Mouse (Mus musculus) CH12.LX (cell line): ENCODE measurements around the gene Wnk4. TPM values are rescaled to one million over a fixed set of nuclear protein-coding genes. Genes with fewer than 3 reads are reported as not detected.

Experiments
- DNase-seq: peaks from one replicate; pipeline ENCODE4 v3.0.0-alpha.2; 2013; ENCODE audit errors: extremely low read depth
- H3K27ac ChIP-seq: 2 replicates; pipeline ENCODE4 v1.5.1; 2012; ENCODE audit warnings: low read depth, mild to moderate bottlenecking, control low read depth, moderate library complexity; ENCODE audit not compliant: insufficient read depth
- H3K27me3 ChIP-seq: replicated peaks from 2 replicates; pipeline ENCODE3; 2012; ENCODE audit warnings: inconsistent platforms
- H3K36me3 ChIP-seq, 2 experiments: replicated peaks in 1 of 2; 2 replicates each; pipeline versions ENCODE3 to v1.6.1; 2012; ENCODE audit warnings: inconsistent platforms in 1 of 2, low read length in 1 of 2, mild to moderate bottlenecking in 1 of 2, mixed read lengths in 1 of 2, moderate library complexity in 1 of 2; ENCODE audit not compliant: control insufficient read depth in 1 of 2, insufficient read depth in 1 of 2
- H3K4me1 ChIP-seq, 2 experiments: 2 replicates each; pipeline ENCODE4 v1.6.1; 2012; ENCODE audit warnings: inconsistent platforms in 1 of 2, moderate library complexity in 1 of 2; ENCODE audit not compliant: insufficient read depth in 2 of 2, control insufficient read depth in 1 of 2
- H3K4me2 ChIP-seq: 2 replicates; pipeline ENCODE4 v1.6.1; 2012; ENCODE audit warnings: low read depth, mild to moderate bottlenecking, control low read depth; ENCODE audit not compliant: poor library complexity, insufficient read depth, severe bottlenecking
- H3K4me3 ChIP-seq, 3 experiments: fragments of 150-350 bp in 1 of 3; sonication (generic) in 1 of 3; replicated peaks in 1 of 3; 2 replicates each; pipeline versions ENCODE3 to v1.5.1; 2011 to 2012; ENCODE audit warnings: low read depth in 2 of 3, low read length in 2 of 3, mild to moderate bottlenecking in 2 of 3, moderate library complexity in 2 of 3, control low read depth in 1 of 3, improper control_type of control experiment in 1 of 3, inconsistent platforms in 1 of 3, mixed read lengths in 1 of 3; ENCODE audit not compliant: poor library complexity in 1 of 3
- H3K79me2 ChIP-seq: replicated peaks from 2 replicates; pipeline ENCODE4 v1.6.1; 2012; ENCODE audit warnings: mild to moderate bottlenecking, moderate library complexity; ENCODE audit not compliant: control insufficient read depth, poor library complexity, insufficient read depth, severe bottlenecking; ENCODE audit errors: extremely low read depth
- H3K9ac ChIP-seq: 2 replicates; pipeline ENCODE4 v1.6.1; 2012; ENCODE audit warnings: low read depth, mild to moderate bottlenecking, control low read depth, moderate library complexity; ENCODE audit not compliant: insufficient read depth
- H3K9me3 ChIP-seq: replicated peaks from 2 replicates; pipeline ENCODE3; 2012; ENCODE audit warnings: low read length, inconsistent platforms, mixed read lengths
- BHLHE40 ChIP-seq: IDR thresholded peaks from 2 replicates; pipeline ENCODE4 v1.6.1; 2011; ENCODE audit warnings: mild to moderate bottlenecking, low read depth, low read length, improper control_type of control experiment
- CHD1 ChIP-seq: IDR thresholded peaks from 2 replicates; pipeline ENCODE4 v1.6.1; 2012; ENCODE audit warnings: low read depth, low read length, improper control_type of control experiment, inconsistent platforms
- CHD2 ChIP-seq: IDR thresholded peaks from 2 replicates; pipeline ENCODE4 v1.6.1; 2011; ENCODE audit warnings: low read length, improper control_type of control experiment
- ETS1 ChIP-seq: conservative IDR thresholded peaks from 2 replicates; pipeline ENCODE4 v1.6.1; 2012; ENCODE audit warnings: low read depth, mild to moderate bottlenecking, inconsistent platforms, low read length, improper control_type of control experiment, moderate library complexity
- HCFC1 ChIP-seq: IDR thresholded peaks from 2 replicates; pipeline ENCODE4 v1.6.1; 2012; ENCODE audit warnings: low read depth, mild to moderate bottlenecking, inconsistent platforms, low read length, improper control_type of control experiment
- KAT2A ChIP-seq: IDR thresholded peaks from 2 replicates; pipeline ENCODE4 v1.6.1; 2012; ENCODE audit warnings: low read length, improper control_type of control experiment, inconsistent platforms; ENCODE audit not compliant: insufficient replicate concordance
- MAFK ChIP-seq: IDR thresholded peaks from 2 replicates; pipeline ENCODE4 v1.6.1; 2011; ENCODE audit warnings: low read length, improper control_type of control experiment; ENCODE audit not compliant: insufficient replicate concordance
- MAZ ChIP-seq: IDR thresholded peaks from 2 replicates; pipeline ENCODE4 v1.6.1; 2012; ENCODE audit warnings: low read depth, mild to moderate bottlenecking, inconsistent platforms, low read length, improper control_type of control experiment, moderate library complexity
- MXI1 ChIP-seq: IDR thresholded peaks from 2 replicates; pipeline ENCODE4 v1.6.1; 2011; ENCODE audit warnings: mild to moderate bottlenecking, low read depth, low read length, improper control_type of control experiment
- NELFE ChIP-seq: IDR thresholded peaks from 2 replicates; pipeline ENCODE4 v1.6.1; 2011; ENCODE audit warnings: low read depth, low read length, improper control_type of control experiment
- POLR2A ChIP-seq: IDR thresholded peaks from 2 replicates; pipeline ENCODE4 v1.6.1; 2011; ENCODE audit warnings: low read depth, mild to moderate bottlenecking, improper control_type of control experiment, low read length
- POLR2AphosphoS2 ChIP-seq: IDR thresholded peaks from 2 replicates; pipeline ENCODE4 v1.6.1; 2011; ENCODE audit warnings: low read depth, low read length, improper control_type of control experiment
- RAD21 ChIP-seq: IDR thresholded peaks from 2 replicates; pipeline ENCODE4 v1.6.1; 2011; ENCODE audit warnings: low read depth, mild to moderate bottlenecking, low read length, improper control_type of control experiment, moderate library complexity
- RCOR1 ChIP-seq: conservative IDR thresholded peaks from 2 replicates; pipeline ENCODE4 v1.6.1; 2012; ENCODE audit warnings: low read depth, mild to moderate bottlenecking, inconsistent platforms, low read length, improper control_type of control experiment
- SMC3 ChIP-seq: IDR thresholded peaks from 2 replicates; pipeline ENCODE4 v1.6.1; 2011; ENCODE audit warnings: low read depth, low read length, improper control_type of control experiment
- TBP ChIP-seq: conservative IDR thresholded peaks from 2 replicates; pipeline ENCODE4 v1.6.1; 2011; ENCODE audit warnings: low read depth, low read length, improper control_type of control experiment
- UBTF ChIP-seq: IDR thresholded peaks from 2 replicates; pipeline ENCODE4 v1.6.1; 2012; ENCODE audit warnings: low read depth, mild to moderate bottlenecking, inconsistent platforms, low read length, improper control_type of control experiment, moderate library complexity
- USF1 ChIP-seq: IDR thresholded peaks from 2 replicates; pipeline ENCODE4 v1.6.1; 2014; ENCODE audit warnings: low read depth, mild to moderate bottlenecking, inconsistent platforms, low read length, improper control_type of control experiment
- USF2 ChIP-seq: conservative IDR thresholded peaks from 2 replicates; pipeline ENCODE4 v1.6.1; 2011; ENCODE audit warnings: low read depth, low read length, improper control_type of control experiment
- ZC3H11A ChIP-seq: IDR thresholded peaks from 2 replicates; pipeline ENCODE4 v1.6.1; 2012; ENCODE audit warnings: low read depth, mild to moderate bottlenecking, inconsistent platforms, low read length, improper control_type of control experiment
- ZKSCAN1 ChIP-seq: IDR thresholded peaks from 2 replicates; pipeline ENCODE4 v1.6.1; 2012; ENCODE audit warnings: low read depth, inconsistent platforms, low read length, improper control_type of control experiment, borderline replicate concordance
- ZMIZ1 ChIP-seq: IDR thresholded peaks from 2 replicates; pipeline ENCODE4 v1.6.1; 2012; ENCODE audit warnings: low read depth, mild to moderate bottlenecking, inconsistent platforms, low read length, improper control_type of control experiment
- ZNF384 ChIP-seq: IDR thresholded peaks from 2 replicates; pipeline ENCODE4 v1.6.1; 2012; ENCODE audit warnings: low read depth, low read length, improper control_type of control experiment, inconsistent platforms
- dilution Hi-C: fragments of 300-500 bp; cut with MboI; formaldehyde crosslinking; loops from 2 replicates; pipeline ENCODE4 v1.14.3; 2020; ENCODE audit warnings: low sequenced_read_pairs; ENCODE audit not compliant: extremely low pct_unique_long_range_greater_than_20kb, extremely low pct_ligation_motif_present
- in situ Hi-C: fragments of 300-500 bp; cut with MboI; formaldehyde crosslinking; loops from 3 replicates; pipeline ENCODE4 v1.14.3; 2019; ENCODE audit warnings: low sequenced_read_pairs, low pct_ligation_motif_present, low pct_unique_long_range_greater_than_20kb, mixed read lengths
- polyA plus RNA-seq: library from polyadenylated mRNA; unstranded; fragments of >175 nt; gene quantifications from 2 replicates; pipeline ENCODE4 v1.2.1, GENCODE M21; 2012; ENCODE audit warnings: low read depth; ENCODE audit not compliant: insufficient read length
- total RNA-seq, 2 experiments: library from RNA; depleted of rRNA; stranded (reverse); fragments of 300-350 nt in 1 of 2; fragments of >200 nt in 1 of 2; gene quantifications; 2 replicates each; pipeline ENCODE4 v1.2.3; 2012 to 2014

Wnk4 gene
- total and polyA plus RNA-seq, 3 experiments = 0.85 to 7.8 (median 0.90) TPM

- Histone ChIP-seq H3K27ac (no peak overlapping the region), H3K36me3 (peaks cover 14 to 47% of the 10 kb centered on the region in 2 experiments), H3K9me3 (no peaks in the 10 kb centered on the region), H3K27me3 (no peaks in the 10 kb centered on the region), H3K4me2 (no peak overlapping the region), H3K4me3 (no peak overlapping the region), H3K9ac (no peak overlapping the region), H3K79me2 (no peaks in the 10 kb centered on the region; the same call in 1 of the 2 replicates), H3K4me1 (peaks cover 16 to 42% of the 10 kb centered on the region in 2 experiments)
- in situ Hi-C loops (no loop called here), dilution Hi-C loops (no loop called here)
- DNase-seq = no peak
- TF ChIP-seq ZKSCAN1 = no peak
- TF ChIP-seq ZC3H11A = no peak
- TF ChIP-seq USF1 = no peak
- no peak for TF ChIP-seq HCFC1
- TF ChIP-seq TBP = no peak
- TF ChIP-seq NELFE = no peak
- no peak for TF ChIP-seq CHD1
- TF ChIP-seq ZMIZ1 = no peak
- TF ChIP-seq USF2 = no peak
- TF ChIP-seq ETS1 = no peak
- no peak for TF ChIP-seq MAZ
- no peak for TF ChIP-seq POLR2A
- TF ChIP-seq RAD21 = no peak
- TF ChIP-seq BHLHE40 = no peak
- no peak for TF ChIP-seq MAFK
- no peak for TF ChIP-seq ZNF384
- no peak for TF ChIP-seq KAT2A
- no peak for TF ChIP-seq POLR2AphosphoS2
- TF ChIP-seq CHD2 = no peak
These were observed 20.5 kb downstream of the Wnk4 start for GRCm38 (mm10) chr11:101280837-101281236.

- Histone ChIP-seq H3K9me3 (no peaks in the 10 kb centered on the region), H3K36me3 (peaks cover 11 to 46% of the 10 kb centered on the region in 2 experiments), H3K4me2 (no peak overlapping the region), H3K79me2 (no peaks in the 10 kb centered on the region; the same call in 1 of the 2 replicates)
- no peak for TF ChIP-seq SMC3
- TF ChIP-seq UBTF = no peak
- TF ChIP-seq MXI1 = no peak
- TF ChIP-seq RCOR1 = no peak
- TF ChIP-seq, all 38 proteins: peak for 0
- in situ Hi-C loops (no loop called here), dilution Hi-C loops (no loop called here)
- DNase-seq = no peak
- no peak overlapping the region for H3K27ac ChIP-seq
- no peaks in the 10 kb centered on the region for H3K27me3 ChIP-seq
- peaks cover 6 to 21% of the 10 kb centered on the region in 2 experiments; a peak in 3 of 4 replicates for H3K4me1 ChIP-seq
- no peak overlapping the region for H3K4me3 ChIP-seq
- H3K9ac ChIP-seq = no peak overlapping the region
These were observed 22.5 kb downstream of the Wnk4 start for GRCm38 (mm10) chr11:101282896-101283295.
